Mouse (Mus musculus) cortical plate, adult 2 months (tissue): ENCODE measurements around the gene Lipn.

Source experiments
- CTCF ChIP-seq: fragments of 200-500 bp; IDR thresholded peaks from 2 replicates; pipeline ENCODE4 v1.5.1; 2011; ENCODE audit warnings: mild to moderate bottlenecking, control low read depth, low read length; ENCODE audit not compliant: insufficient read depth; ENCODE audit errors: extremely low read depth
- POLR2A ChIP-seq: fragments of 200-500 bp; IDR thresholded peaks from 2 replicates; pipeline ENCODE4 v1.6.1; 2011; ENCODE audit warnings: mild to moderate bottlenecking, low read length, control low read depth; ENCODE audit not compliant: insufficient read depth; ENCODE audit errors: extremely low read depth

- TF ChIP-seq POLR2A (no peak), CTCF (no peak)
Observed at GRCm38 (mm10) chr19:34043008-34043407, 24.1 kb upstream of the Lipn start.
